Mouse (Mus musculus): Measurements from ENCODE around the gene Itga8.

DNA sequence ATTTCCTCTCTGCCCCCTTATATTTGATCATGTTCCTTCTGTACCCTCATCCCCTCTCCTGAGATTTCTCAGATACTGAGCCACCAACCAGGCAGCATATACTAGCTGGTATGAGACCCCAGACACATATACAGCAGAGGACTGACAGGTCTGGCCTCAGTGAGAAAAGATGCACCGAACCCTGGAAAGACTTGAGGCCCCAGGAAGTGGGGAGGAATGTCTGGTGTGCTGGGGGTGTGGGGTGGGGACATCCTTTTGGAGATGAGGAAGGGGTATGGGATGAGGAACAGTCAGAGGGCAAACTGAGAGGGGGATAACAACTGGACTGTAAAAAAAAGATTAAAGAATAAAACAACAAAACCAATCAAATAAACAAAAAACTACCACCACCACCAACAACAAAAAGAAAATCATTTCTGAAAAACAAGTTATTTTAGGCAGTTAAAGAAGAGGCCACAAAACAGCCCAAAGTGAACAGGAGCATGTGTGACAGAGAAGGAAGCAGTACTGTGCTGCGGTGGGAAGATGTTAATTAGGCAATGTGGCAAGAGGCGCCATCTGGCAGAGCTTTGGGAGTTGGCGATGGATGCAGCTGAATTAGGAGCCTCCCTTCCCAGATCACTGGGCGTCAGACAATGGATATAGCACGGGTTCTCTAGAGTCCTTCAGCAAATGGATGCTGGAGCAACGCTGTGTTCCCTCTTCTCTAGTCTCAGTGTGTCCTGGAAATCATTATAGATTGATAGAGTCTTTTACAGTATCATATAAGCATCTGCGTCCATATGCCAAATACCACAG lies 9.5 kb downstream of the Itga8 start:
- TF ChIP-seq CTCF (IDR thresholded peaks at IDR 0.05; ENCODE audit: control insufficient read depth, insufficient read depth, insufficient replicate concordance, low read depth, low read length) (no peak), POLR2A (IDR thresholded peaks at IDR 0.05; ENCODE audit: control insufficient read depth, low read depth, low read length) (no peak)
